8 mouse cellular contexts compared by ENCODE assay signal in the genomic region with DNA sequence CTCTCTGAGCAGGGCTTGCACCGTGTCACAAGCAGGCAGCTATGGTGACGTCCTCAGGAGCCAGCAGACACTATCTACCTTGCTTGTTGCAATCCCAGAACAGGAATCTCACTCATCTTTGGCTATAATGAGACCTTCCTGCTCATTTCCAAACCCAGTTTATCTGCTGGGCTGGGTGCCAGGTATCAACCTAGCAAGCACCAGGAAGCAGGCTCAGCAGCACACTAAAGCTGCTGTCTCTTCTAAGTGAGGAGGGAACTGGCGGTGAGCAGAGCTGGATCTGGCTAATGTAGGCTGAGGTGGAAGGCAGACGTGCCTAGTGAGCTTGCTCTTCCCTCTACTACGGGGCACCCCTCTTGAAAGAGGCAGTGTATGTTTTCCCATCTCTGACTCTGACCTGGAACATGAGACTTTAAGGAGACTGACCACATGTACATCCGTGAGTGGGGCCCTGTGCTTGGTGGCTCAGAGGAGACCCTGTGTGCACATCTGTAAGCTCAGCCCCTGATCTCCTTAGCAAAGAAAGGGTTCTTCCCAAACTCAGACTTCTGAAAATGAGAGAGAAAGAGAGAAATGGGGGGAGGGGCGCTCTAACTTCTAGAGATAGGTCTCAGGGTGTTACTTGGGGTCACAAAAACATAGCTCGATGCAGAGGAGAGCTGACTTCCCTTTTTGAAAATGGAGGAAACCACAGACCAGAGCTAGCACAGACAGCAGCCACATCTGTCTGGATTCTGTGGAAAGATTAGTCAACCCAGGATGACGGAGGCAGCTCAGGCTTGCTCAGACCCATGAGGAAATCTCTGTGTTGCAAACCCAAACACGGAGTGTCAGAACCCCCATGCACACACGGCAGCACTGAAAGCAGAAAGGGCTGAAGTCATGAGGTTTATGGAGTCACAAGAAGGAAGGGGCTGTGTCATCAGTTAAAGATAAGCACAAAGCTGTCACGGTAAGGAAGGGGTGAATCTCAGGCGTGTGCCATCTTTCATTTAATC.
DNase-seq lines count a peak whose midpoint lies in the region; ATAC-seq and TF ChIP-seq lines count a peak whose summit lies in the region.

No protein-coding gene starts in this region.

- no peak overlapping the region for H3K4me3 ChIP-seq in lung, embryonic 14.5 days (ENCODE audit: low read depth, low read length)

- H3K36me3 ChIP-seq in lung, embryonic 14.5 days (ENCODE audit: insufficient read depth) = no peaks in the 10 kb centered on the region

- no peak overlapping the region for H3K9ac ChIP-seq in lung, embryonic 14.5 days

- peak; percentile 21 to 33 for DNase-seq in cerebellum, postnatal 14 days
- no peak for DNase-seq in cerebellum, adult 8-10 months
- peak; percentile 59 for DNase-seq in urinary bladder, postnatal 14 days (ENCODE audit: low spot score)
- no peak for DNase-seq in urinary bladder, postnatal 36 days (ENCODE audit: low spot score in 2 of 2)
- DNase-seq in lung, embryonic 14.5 days = peak; percentile 35
- DNase-seq in thymus, postnatal 10 days (ENCODE audit: low spot score in 2 of 2) = peak; percentile 26 to 47
- no peak for DNase-seq in urinary bladder, postnatal 10 days (ENCODE audit: low spot score)
- DNase-seq in cerebellum, adult 18-20 months = no peak

- no peak for ATAC-seq in lung, embryonic 14.5 days (ENCODE audit: insufficient read depth)

- TF ChIP-seq CTCF in lung, embryonic 14.5 days (IDR thresholded peaks at IDR 0.05; ENCODE audit: low read depth) = no peak

- H3K27me3 ChIP-seq in lung, embryonic 14.5 days (ENCODE audit: insufficient read depth, low read length) = no peaks in the 10 kb centered on the region

- no peaks in the 10 kb centered on the region for H3K9me3 ChIP-seq in lung, embryonic 14.5 days (ENCODE audit: low read depth, low read length)

- 0 out of 2 replicates have a peak, but pooled peaks cover 2% of the 10 kb centered on the region for H3K4me1 ChIP-seq in lung, embryonic 14.5 days (ENCODE audit: insufficient read depth)

- H3K4me2 ChIP-seq in lung, embryonic 14.5 days = no peak overlapping the region

- H3K27ac ChIP-seq in lung, embryonic 14.5 days (ENCODE audit: low read depth) = no peak overlapping the region

- WGBS in lung, embryonic 14.5 days = 60% methylated on average over 13 of the region's 13 CpGs

Comparison
In these comparisons a context has a peak if more than half of its experiments do, and no peak if none do; other contexts are left out.
1. DNase-seq: peak in cerebellum, postnatal 14 days (2 of 2), urinary bladder, postnatal 14 days (single experiment), lung, embryonic 14.5 days (single experiment) and thymus, postnatal 10 days (2 of 2); none in cerebellum, adult 8-10 months (single experiment), urinary bladder, postnatal 36 days (0 of 2), urinary bladder, postnatal 10 days (single experiment) and cerebellum, adult 18-20 months (0 of 2).